ENCODE assay signal across 14 mouse cellular contexts in the genomic region with DNA sequence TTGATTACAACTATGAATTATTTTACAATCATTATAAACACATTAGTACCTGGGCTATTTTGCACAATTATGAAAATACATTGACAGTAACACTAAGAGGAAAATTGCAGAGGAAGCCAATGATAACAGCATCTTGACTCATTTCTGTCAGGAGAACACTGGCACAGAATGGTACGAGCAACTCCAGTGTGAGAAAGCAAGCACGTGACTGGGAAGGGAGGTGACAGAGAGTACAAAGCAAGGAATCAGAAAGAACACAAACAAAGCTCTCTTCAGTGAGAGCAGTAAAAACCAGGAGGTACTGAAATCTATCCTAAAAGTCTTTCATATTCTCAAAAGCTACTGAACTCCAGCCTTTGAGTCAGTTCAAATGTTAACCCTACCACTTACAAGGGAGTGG. TPM values are rescaled to one million over a fixed set of nuclear protein-coding genes. Genes with fewer than 3 reads are reported as not detected.
A peak's percentile ranks its signal among the peaks of the same experiment; 100 is the strongest.
DNase-seq lines count a peak whose midpoint lies in the region; ATAC-seq lines count a peak whose summit lies in the region.
"Had no signal": no experiment of that assay in that cellular context is flagged by ENCODE, and none has a peak within 500 bp of the region (broad histone marks: within the 10 kb centered on the region; RNA-seq: fewer than 3 reads in every experiment).

No protein-coding gene starts in this region.

- H3K4me1 ChIP-seq in midbrain, embryonic 15.5 days: 0 out of 2 replicates have a peak, but pooled peaks cover 2% of the 10 kb centered on the region
- H3K4me1 ChIP-seq: intestine, embryonic 15.5 days had no signal

- WGBS in midbrain, embryonic 15.5 days: 20% methylated on average over 2 of the region's 2 CpGs

- no peaks in the 10 kb centered on the region for H3K27me3 ChIP-seq in midbrain, embryonic 15.5 days (replicated peaks)
- H3K27me3 ChIP-seq: intestine, embryonic 15.5 days had no signal

- H3K4me2 ChIP-seq in midbrain, embryonic 15.5 days: no peak overlapping the region
- H3K4me2 ChIP-seq: intestine, embryonic 15.5 days had no signal

- H3K9ac ChIP-seq in midbrain, embryonic 15.5 days: no peak overlapping the region
- H3K9ac ChIP-seq: intestine, embryonic 15.5 days; liver, postnatal 0 days had no signal

- peak; percentile 40 for DNase-seq in adrenal gland, postnatal 14 days
- no peak for DNase-seq in adrenal gland, adult 18-20 months (ENCODE audit: low spot score in 2 of 2)
- DNase-seq in layer of hippocampus, adult 11-12 months (ENCODE audit: low spot score): peak; percentile 62
- DNase-seq in layer of hippocampus, postnatal 25 days (ENCODE audit: extremely low spot score in 1 of 2, low spot score in 1 of 2): no peak
- DNase-seq in adipocyte (ENCODE audit: low spot score): peak; percentile 37
- peak; percentile 38 for DNase-seq in lung, postnatal 10 days
- DNase-seq in right cerebral cortex, postnatal 14 days: no peak
- DNase-seq: cerebellum, adult 8-10 months; gastrocnemius, postnatal 25 days; liver, postnatal 0 days; right cerebral cortex, postnatal 25 days had no signal

- no peak overlapping the region for H3K27ac ChIP-seq in midbrain, embryonic 15.5 days
- H3K27ac ChIP-seq: intestine, embryonic 15.5 days had no signal

- H3K9me3 ChIP-seq in midbrain, embryonic 15.5 days: no peaks in the 10 kb centered on the region
- H3K9me3 ChIP-seq: intestine, embryonic 15.5 days had no signal

- ATAC-seq in midbrain, embryonic 15.5 days (replicated peaks): no peak
- ATAC-seq: intestine, embryonic 15.5 days; liver, postnatal 0 days had no signal

- no peak overlapping the region for H3K4me3 ChIP-seq in midbrain, embryonic 15.5 days
- H3K4me3 ChIP-seq: intestine, embryonic 15.5 days had no signal

- H3K36me3 ChIP-seq in midbrain, embryonic 15.5 days (replicated peaks): no peaks in the 10 kb centered on the region
- H3K36me3 ChIP-seq: intestine, embryonic 15.5 days had no signal

RNA-seq across cellular contexts. Expression of a gene that starts 24.4 kb away (rescaled TPM):
- 13.5 and 14.8 TPM in 2 replicates for total RNA-seq in adrenal gland, postnatal 14 days (2021)
- total RNA-seq in adrenal gland, adult 18-20 months (2021): 10 to 100 TPM; 11.2 to 14.5 TPM
- total RNA-seq in layer of hippocampus, postnatal 25 days (2021): 10 to 100 TPM; 42.6 to 50.8 TPM
- 13.4 and 14.5 TPM in 2 replicates for polyA plus RNA-seq in midbrain, embryonic 15.5 days (2015; fragmentation: Nextera tagmentation; extraction: Ambion mirVana)

RNA-seq across cellular contexts. Expression of a gene that starts 39.9 kb away (rescaled TPM):
- not detected in 2 replicates for total RNA-seq in adrenal gland, postnatal 14 days (2021)
- 1 to 10 TPM in 1 of 2 experiments, not detected in 1; 1.8 TPM for total RNA-seq in adrenal gland, adult 18-20 months (2021)
- not detected for total RNA-seq in layer of hippocampus, postnatal 25 days (2021)
- polyA plus RNA-seq in midbrain, embryonic 15.5 days (2015; fragmentation: Nextera tagmentation; extraction: Ambion mirVana): 0.17 and 0.50 TPM in 2 replicates
- total RNA-seq: left cerebral cortex, postnatal 25 days had no signal

RNA-seq across cellular contexts. Expression of a gene that starts 51.7 kb away (rescaled TPM):
- total RNA-seq in adrenal gland, postnatal 14 days (2021): 0.19 and 0.71 TPM in 2 replicates
- total RNA-seq in adrenal gland, adult 18-20 months (2021): under 1 TPM; 0.20 to 0.67 TPM
- total RNA-seq in layer of hippocampus, postnatal 25 days (2021): under 1 TPM; 0.12 to 0.22 TPM
- 0.14 and 0.23 TPM in 2 replicates for polyA plus RNA-seq in midbrain, embryonic 15.5 days (2015; fragmentation: Nextera tagmentation; extraction: Ambion mirVana)

RNA-seq across cellular contexts. Expression of a gene that starts 57.7 kb away (rescaled TPM):
- 137 and 149 TPM in 2 replicates for total RNA-seq in adrenal gland, postnatal 14 days (2021)
- total RNA-seq in adrenal gland, adult 18-20 months (2021): 100 to 1,000 TPM; 120 to 132 TPM
- total RNA-seq in layer of hippocampus, postnatal 25 days (2021): 100 to 1,000 TPM in 1 of 2 experiments, 10 to 100 TPM in 1; 99.6 to 110 TPM
- 97.2 and 101 TPM in 2 replicates for polyA plus RNA-seq in midbrain, embryonic 15.5 days (2015; fragmentation: Nextera tagmentation; extraction: Ambion mirVana)

Comparison
In these comparisons a context has a peak if more than half of its experiments do, and no peak if none do; other contexts are left out.
1. DNase-seq: peak in adrenal gland, postnatal 14 days (single experiment), layer of hippocampus, adult 11-12 months (single experiment), adipocyte (single experiment) and lung, postnatal 10 days (single experiment); none in adrenal gland, adult 18-20 months (0 of 2), layer of hippocampus, postnatal 25 days (0 of 2) and right cerebral cortex, postnatal 14 days (single experiment).